Mouse (Mus musculus) cerebellum, adult 2 months (tissue): ENCODE data around the gene Afg1l. TPM values are rescaled to one million over a fixed set of nuclear protein-coding genes. Genes with fewer than 3 reads are reported as not detected.

Experiments
- DNase-seq, 2 experiments: peaks; one replicate each; pipeline ENCODE4 v3.0.0; 2021
- H3K27ac ChIP-seq: fragments of 200-500 bp; 2 replicates; pipeline ENCODE4 v1.5.1; 2012; ENCODE audit warnings: low read length, control low read depth, inconsistent platforms; ENCODE audit not compliant: insufficient read depth
- H3K27me3 ChIP-seq: fragments of 200-500 bp; 2 replicates; pipeline ENCODE4 v1.6.1; 2012; ENCODE audit warnings: inconsistent platforms, mild to moderate bottlenecking, low read length, moderate library complexity; ENCODE audit not compliant: control insufficient read depth, insufficient read depth
- H3K4me1 ChIP-seq: fragments of 200-500 bp; 2 replicates; pipeline ENCODE4 v1.6.1; 2011; ENCODE audit warnings: low read length; ENCODE audit not compliant: control insufficient read depth, insufficient read depth
- H3K4me3 ChIP-seq: fragments of 200-500 bp; replicated peaks from 2 replicates; pipeline ENCODE3; 2011; ENCODE audit warnings: mild to moderate bottlenecking, low read depth, low read length, control low read depth; ENCODE audit not compliant: insufficient read depth
- CTCF ChIP-seq: fragments of 200-500 bp; IDR thresholded peaks from 2 replicates; pipeline ENCODE4 v1.5.1; 2011; ENCODE audit warnings: low read depth, mild to moderate bottlenecking, control low read depth, low read length, moderate library complexity, borderline replicate concordance; ENCODE audit not compliant: insufficient read depth
- POLR2A ChIP-seq: fragments of 200-500 bp; IDR thresholded peaks from 2 replicates; pipeline ENCODE4 v1.6.1; 2011; ENCODE audit warnings: low read length, control low read depth, borderline replicate concordance; ENCODE audit not compliant: insufficient read depth
- WGBS: fragments of 180-500 bp; shearing (Covaris S2); methylation state at CpG from one replicate; pipeline ENCODE4 v1.1.7; 2018; 5-methylcytosine and 5-hydroxymethylcytosine counted together
- polyA plus RNA-seq: library from polyadenylated mRNA; depleted of rRNA; stranded (reverse); fragments of >200 nt; gene quantifications from 2 replicates; pipeline ENCODE4 v1.2.3, GENCODE M21; 2012

Afg1l gene
- polyA plus RNA-seq, 1 experiment, result 14.9 TPM

DNA sequence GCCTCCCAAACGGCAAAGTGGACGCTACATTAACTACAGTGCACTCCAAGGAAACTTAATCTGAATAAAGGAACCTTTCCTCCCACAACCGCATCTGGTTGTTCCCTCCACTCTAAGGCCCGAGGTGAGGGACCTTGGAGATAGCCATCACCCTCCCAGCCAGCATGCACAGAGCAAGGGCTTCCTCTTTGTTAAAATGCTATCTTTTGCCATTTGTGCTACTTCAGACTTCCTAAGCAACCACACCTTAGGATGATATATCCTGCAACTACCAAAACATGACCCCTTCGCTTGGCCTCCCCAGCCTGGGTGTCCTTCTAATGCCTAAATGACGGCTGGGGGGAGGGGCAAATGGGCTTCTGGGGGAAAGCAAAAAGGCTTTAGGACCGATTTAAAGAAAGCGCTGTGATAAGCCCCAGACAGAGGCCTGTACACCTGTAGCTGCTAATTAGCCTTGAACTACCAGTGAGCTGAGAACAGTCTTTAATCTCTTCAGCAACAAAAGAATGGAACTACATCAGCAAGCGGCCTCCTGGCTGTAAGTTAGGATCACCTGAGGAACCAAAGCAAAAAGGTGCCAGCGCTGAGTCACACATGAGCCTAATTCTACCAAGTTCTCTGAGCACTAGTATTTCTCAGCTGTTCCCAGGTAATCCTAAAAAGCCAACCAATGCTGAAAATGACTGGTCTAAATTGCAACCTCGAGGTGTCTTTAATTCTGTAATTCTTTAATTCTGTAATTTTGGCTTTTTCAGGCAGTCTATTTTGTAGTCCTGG, 206.7 kb downstream of the Afg1l start:
- Histone ChIP-seq H3K4me3 (peak overlapping the region; percentile 42), H3K27ac (peak overlapping the region; percentile 56; the same call in 1 of the 2 replicates), H3K27me3 (no peaks in the 10 kb centered on the region), H3K4me1 (peaks cover 33% of the 10 kb centered on the region)
- WGBS, result 30% methylated on average over 11 of the region's 11 CpGs
- TF ChIP-seq CTCF (no peak), POLR2A (no peak)
- peak; percentile 35 to 56 for DNase-seq

DNA sequence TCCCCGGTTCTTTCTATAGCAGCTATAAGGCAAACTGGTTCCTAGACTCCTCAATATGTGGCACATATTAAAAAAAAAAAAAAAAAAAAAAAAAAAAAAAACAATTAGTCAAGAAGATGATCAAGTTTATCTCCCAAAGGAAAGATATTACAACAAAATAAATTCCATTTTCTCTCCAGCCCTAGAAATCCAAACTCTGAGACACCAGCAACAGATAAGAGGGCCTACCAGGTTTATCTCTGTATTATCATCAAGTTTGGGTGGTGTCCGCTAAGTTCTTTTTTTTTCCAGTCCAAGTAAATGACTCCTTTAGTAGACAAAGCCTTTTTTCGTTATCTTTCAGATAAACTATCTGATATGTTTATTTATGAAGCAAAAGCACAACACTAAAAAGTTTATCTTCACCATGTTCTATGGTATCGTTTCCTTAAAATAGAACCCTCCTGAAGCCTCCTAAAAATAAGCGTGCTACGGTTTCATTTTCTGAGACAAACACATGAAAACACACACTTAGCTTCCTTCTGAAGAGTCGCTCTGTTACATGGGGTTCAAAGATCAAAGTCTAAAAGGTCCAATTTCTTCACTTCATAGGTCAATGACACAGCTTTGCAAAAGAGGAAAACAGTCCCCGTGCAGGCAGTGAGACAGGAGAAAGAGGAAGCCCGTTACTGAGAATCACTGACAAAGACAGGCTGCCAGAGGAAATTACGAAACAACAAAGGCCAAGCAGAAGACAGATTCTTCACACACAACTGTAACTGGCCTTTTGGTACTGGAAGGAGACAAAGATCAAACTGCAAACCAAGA, 207.9 kb downstream of the Afg1l start:
- H3K4me3 ChIP-seq, result no peak overlapping the region
- H3K4me1 ChIP-seq, result peaks cover 35% of the 10 kb centered on the region
- no peak overlapping the region for H3K27ac ChIP-seq
- TF ChIP-seq POLR2A (no peak), CTCF (no peak)
- 32% methylated on average over 10 of the region's 10 CpGs for WGBS
- DNase-seq, result no peak
- H3K27me3 ChIP-seq, result no peaks in the 10 kb centered on the region

DNA sequence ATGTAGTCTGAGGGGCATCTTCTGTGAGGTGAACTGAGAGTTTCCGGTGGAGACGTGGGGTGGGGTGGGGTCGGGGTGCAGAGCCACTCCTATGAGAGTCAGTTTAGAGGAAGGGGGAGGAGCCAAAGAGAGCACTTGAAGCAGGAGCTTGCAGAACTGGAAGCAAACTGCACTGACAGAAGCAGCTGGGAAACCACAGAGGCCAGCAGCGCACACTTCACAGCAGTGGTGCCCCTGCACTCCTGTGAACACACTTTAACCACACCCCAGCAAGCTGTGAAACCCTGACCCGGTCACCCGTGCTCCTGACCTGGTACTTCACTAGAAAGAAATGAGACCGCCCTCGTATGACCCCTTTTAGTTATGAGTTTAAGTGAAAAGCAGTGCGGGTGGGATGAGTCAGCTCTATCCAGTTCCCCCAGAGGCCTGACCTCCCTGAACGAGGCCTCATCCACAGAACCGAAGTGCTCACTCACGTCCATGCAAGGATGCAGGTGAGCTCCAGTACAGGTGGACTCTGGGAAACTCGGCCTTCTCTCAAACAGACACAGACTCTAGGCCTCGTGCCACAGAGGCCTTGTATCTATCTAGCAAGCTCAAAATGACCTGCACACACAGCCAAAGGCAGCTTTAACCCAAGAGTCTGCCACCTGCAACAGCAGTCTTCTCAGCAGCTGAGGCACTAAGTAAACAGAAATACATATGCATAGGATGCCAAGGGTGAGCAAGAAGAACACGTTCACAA, 208.9 kb downstream of the Afg1l start:
- DNase-seq, result peak in 1 of 2 experiments; percentile 36
- WGBS, result 31% methylated on average over 15 of the region's 15 CpGs
- TF ChIP-seq CTCF, result no peak
- TF ChIP-seq POLR2A, result no peak
- Histone ChIP-seq H3K4me3 (peak overlapping the region; percentile 15), H3K27ac (no peak overlapping the region), H3K27me3 (no peaks in the 10 kb centered on the region), H3K4me1 (peaks cover 40% of the 10 kb centered on the region)

DNA sequence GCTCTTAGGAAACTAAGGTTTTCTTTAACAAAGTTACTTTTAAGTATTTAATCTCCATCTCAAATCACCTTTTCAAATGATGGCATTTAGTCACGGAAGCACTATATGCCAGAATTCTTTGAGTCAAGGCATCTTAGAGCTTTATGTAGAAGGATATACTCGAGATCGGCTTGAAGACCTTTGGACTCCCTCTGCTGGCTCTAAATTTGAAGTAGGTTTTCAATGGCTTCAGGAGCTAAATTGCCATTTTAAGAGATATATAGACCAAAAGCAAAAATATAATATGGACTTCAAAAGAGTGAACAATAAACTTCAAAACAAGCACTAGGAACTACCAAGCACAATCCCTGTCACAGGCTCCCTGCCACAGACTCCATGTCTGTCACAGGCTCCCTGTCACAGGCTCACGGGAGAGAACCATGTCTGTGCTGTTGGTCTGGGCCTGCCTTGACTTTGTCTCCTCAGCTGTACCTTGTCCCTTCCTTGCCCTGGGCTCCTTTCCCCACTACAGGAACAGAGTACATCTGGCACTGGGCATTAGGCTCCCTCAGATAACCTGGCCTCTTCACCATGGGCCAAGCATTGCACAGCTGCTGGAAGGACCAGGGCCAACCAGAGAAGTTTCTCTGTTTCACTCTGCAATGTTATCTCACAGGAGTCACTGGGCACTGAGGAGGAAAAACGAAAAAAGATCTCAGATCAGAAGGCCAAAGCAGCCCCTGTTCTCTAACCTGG, 210.4 kb downstream of the Afg1l start:
- DNase-seq, result peak in 1 of 2 experiments; percentile 35
- 25% methylated on average over 5 of the region's 5 CpGs for WGBS
- TF ChIP-seq POLR2A, result no peak
- no peak for TF ChIP-seq CTCF
- H3K27me3 ChIP-seq, result no peaks in the 10 kb centered on the region
- H3K4me3 ChIP-seq, result no peak overlapping the region
- no peak overlapping the region for H3K27ac ChIP-seq
- H3K4me1 ChIP-seq, result peaks cover 43% of the 10 kb centered on the region

DNA sequence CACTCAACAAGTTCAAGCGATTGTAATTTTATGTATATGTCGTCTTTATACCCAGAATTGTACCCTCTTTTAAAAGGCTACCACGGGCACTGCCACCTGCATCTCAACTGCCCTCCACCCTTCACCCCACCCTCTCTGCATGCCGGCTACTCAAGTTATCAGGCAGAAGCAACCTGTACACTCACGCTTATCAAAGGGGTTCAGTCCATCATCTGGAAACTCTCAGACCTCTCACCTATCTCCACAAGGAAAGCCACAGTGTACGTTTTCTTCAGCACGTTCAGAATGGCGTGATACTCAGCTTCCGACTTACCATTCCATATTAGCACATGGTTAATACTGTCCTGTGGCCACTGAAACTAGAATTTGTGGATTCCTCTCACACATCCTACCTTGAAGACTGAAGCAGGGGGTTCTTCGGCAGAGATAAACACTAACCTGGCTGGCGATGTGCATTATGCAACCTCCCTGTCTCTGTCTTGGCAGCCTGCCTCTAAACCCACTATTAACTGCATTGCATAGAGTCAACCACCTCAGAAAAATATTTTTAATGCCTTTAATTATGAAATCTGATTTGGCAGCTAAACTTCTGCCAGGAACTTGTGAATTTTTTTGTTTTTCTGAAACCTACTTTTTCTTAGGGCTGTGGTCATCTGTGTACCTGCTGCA, 213.2 kb downstream of the Afg1l start:
- no peak overlapping the region for H3K4me3 ChIP-seq
- H3K27ac ChIP-seq, result 0 out of 2 replicates have a peak overlapping the region, but pooled peaks have one; percentile 11
- peak; percentile 45 to 66 for DNase-seq
- H3K27me3 ChIP-seq, result no peaks in the 10 kb centered on the region
- TF ChIP-seq POLR2A (no peak), CTCF (no peak)
- peaks cover 44% of the 10 kb centered on the region for H3K4me1 ChIP-seq
- WGBS, result 57% methylated on average over 11 of the region's 11 CpGs

DNA sequence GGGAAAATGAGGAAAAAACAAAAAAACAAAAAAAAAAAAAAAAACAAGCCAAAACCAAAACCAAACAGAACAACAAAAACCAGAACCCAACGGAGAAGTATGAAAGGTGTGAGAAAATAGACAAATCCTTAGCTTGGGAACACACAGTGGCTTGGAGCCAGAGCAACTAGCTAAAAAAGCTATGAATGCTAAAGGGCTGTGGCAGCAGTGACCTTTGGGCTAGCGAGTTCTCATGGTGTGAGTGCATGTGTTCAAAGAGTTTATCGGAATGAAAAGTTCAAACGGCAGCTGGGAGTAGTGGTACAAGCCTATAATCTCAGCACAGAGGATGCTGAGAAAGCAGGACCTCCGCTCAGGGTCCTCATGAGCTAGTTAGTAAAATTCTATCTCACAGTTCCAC, 214.2 kb downstream of the Afg1l start:
- 53% methylated on average over 5 of the region's 5 CpGs for WGBS
- H3K4me1 ChIP-seq, result peaks cover 45% of the 10 kb centered on the region
- no peaks in the 10 kb centered on the region for H3K27me3 ChIP-seq
- DNase-seq, result peak; percentile 34 to 42
- H3K4me3 ChIP-seq, result no peak overlapping the region
- TF ChIP-seq POLR2A (no peak), CTCF (no peak)
- no peak overlapping the region for H3K27ac ChIP-seq
